Mouse (Mus musculus): Measurements from ENCODE around the gene Rho. TPM values are rescaled to one million over a fixed set of nuclear protein-coding genes. Genes with fewer than 3 reads are reported as not detected.

The Rho gene
- polyA plus RNA-seq, 1 experiment from 2014 or later, result 4.1 TPM

DNA sequence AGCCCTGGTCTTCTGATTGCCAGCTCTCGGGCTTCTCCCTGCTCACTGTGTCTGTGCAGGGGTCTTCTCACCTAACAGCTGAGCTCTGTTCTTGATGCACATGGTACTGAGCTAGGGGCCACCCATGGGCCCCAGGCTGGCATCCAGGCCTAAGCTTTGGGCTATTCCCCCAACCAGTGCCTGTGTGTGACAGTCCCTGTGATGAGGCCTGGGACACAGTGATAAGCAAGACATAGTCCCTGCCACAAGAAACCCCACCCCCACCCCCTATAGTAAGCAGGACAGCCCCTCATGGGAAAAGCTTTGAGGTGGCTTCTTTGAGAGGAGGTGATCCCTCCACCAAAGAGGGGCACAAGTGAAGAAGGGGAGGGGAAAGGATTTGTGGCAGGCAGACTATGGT, 12.9 kb upstream of the Rho start:
- Histone ChIP-seq H3K4me3 (no peak overlapping the region), H3K9me3 (no peaks in the 10 kb centered on the region), H3K9ac (no peak overlapping the region), H3K4me2 (no peak overlapping the region), H3K4me1 (replicated peaks) (peaks cover 13% of the 10 kb centered on the region), H3K27me3 (no peaks in the 10 kb centered on the region), H3K36me3 (0 out of 2 replicates have a peak, but pooled peaks cover 26% of the 10 kb centered on the region), H3K27ac (replicated peaks) (no peak overlapping the region)
- no peak for ATAC-seq (ENCODE audit: low read depth)
- 90% methylated on average over 1 of the region's 1 CpGs for WGBS

DNA sequence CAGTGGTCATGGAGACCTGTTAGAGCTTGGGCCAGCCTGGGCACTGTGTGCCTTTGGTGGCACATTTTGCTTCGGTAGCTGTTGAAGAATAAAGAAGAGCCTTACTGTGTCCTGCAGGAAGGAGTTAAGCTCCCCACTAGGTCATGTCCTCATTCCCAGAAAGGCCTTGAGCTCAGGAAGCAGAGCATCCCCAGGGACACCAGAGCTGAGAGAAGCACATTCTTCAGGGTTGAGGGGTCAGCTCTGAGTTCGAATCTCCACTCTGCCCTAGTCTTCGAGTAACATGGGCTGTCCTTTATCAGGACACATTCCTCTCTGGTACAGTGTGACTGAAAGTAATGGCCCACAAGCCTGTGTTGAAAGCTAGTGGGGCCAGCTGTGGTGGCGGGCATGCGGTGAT, 11.7 kb upstream of the Rho start:
- Histone ChIP-seq H3K4me2 (no peak overlapping the region), H3K4me1 (replicated peaks) (peaks cover 3% of the 10 kb centered on the region; the same call in 1 of the 2 replicates), H3K27me3 (no peaks in the 10 kb centered on the region), H3K27ac (replicated peaks) (no peak overlapping the region), H3K36me3 (0 out of 2 replicates have a peak, but pooled peaks cover 30% of the 10 kb centered on the region), H3K9me3 (no peaks in the 10 kb centered on the region), H3K4me3 (no peak overlapping the region), H3K9ac (no peak overlapping the region)
- no peak for ATAC-seq (ENCODE audit: low read depth)
- WGBS, result 94% methylated on average over 5 of the region's 5 CpGs

DNA sequence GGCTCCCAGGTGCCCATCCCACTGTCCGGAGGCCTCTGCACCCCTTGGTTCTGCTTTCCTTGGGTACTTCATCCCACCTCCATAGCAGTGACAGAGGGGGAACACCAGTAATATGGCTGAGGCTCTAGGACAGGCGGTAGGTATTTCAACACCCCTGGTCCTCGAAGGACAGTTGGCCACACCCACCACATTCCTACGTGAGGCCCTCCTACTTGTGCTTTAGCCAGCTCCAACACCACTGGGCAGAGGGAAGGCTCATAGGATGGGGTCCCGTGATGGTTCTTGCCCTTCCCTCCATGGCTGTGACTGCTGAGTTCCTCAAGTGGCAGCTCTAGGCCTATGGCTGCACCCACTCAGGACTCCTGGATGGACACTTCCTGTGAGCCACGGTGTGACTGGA, 6.7 kb upstream of the Rho start:
- H3K4me3 ChIP-seq, result no peak overlapping the region
- H3K4me1 ChIP-seq (replicated peaks), result peaks cover 21% of the 10 kb centered on the region
- 0 out of 2 replicates have a peak, but pooled peaks cover 8% of the 10 kb centered on the region for H3K36me3 ChIP-seq
- H3K27ac ChIP-seq (replicated peaks), result no peak overlapping the region
- no peak for ATAC-seq (ENCODE audit: low read depth)
- 48% methylated on average over 6 of the region's 6 CpGs for WGBS
- H3K27me3 ChIP-seq, result no peaks in the 10 kb centered on the region
- no peaks in the 10 kb centered on the region for H3K9me3 ChIP-seq
- H3K4me2 ChIP-seq, result no peak overlapping the region
- H3K9ac ChIP-seq, result no peak overlapping the region

DNA sequence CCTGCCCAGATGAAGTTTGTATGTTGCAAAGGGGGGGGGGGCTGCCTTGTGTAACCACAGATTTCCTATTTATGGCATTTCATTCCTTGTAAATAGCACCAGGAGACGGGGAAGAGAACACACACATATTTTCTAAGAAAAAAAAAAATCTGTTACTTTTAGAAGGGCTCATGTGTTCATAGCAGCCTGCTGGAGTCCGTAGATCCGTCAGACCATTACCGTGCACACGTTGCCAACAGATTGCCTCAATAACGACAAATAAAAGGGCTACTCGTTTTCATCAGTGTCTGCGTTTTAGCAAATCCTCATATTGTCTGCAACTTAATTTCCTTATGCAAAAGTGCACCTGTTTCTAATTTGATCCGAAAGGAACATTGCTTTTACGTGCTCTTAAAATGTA, 5.1 kb upstream of the Rho start:
- WGBS, result 57% methylated on average over 10 of the region's 10 CpGs
- 0 out of 2 replicates have a peak, but pooled peaks cover 4% of the 10 kb centered on the region for H3K36me3 ChIP-seq
- H3K4me2 ChIP-seq, result no peak overlapping the region
- peak overlapping the region; percentile 54; the same call in 1 of the 2 replicates for H3K27ac ChIP-seq (replicated peaks)
- no peaks in the 10 kb centered on the region for H3K27me3 ChIP-seq
- no peaks in the 10 kb centered on the region for H3K9me3 ChIP-seq
- H3K4me1 ChIP-seq (replicated peaks), result peaks cover 23% of the 10 kb centered on the region
- ATAC-seq (ENCODE audit: low read depth), result no peak
- H3K9ac ChIP-seq, result no peak overlapping the region
- no peak overlapping the region for H3K4me3 ChIP-seq

DNA sequence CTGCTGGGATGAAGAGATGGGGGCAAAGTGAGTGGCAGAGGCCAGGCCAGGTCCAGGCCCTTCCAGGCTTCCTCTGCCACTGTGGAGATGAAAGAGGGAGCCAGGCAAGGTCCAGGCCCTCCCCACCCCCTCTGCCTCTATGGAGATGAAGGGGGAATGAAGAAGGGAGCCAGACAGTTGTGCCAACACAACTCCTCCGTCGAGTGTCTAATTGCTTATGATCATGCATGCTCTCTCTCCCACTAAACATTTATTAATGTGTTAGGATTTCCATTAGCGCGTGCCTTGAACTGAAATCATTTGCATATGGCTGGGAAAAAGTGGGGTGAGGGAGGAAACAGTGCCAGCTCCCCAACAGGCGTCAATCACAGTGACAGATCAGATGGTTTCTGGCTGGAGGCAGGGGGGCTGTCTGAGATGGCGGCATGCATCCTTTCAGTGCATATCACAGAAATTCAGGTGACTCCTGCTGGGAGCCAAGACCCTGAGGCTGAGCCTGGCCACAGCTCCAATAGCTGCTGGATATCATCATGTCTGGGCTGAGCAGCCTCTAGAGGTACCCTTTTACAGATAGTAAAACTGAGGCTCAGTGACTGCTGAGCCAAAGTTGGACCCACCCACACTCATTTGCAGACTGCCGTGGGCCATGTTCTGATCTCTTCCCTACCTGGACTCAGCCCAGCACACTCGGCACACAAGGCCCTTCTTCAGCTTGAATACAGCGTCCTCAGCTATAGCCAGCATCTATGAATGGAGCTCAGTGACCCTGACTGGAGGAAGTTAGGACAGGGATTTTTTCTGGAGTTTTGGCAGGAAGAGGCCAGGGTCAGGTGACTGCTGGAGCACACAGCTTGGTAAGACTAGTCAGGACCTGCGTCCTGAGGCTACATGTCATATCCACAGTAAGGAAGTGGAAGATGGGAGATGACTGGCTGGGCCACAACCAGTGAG, 4.0 kb upstream of the Rho start:
- ATAC-seq (ENCODE audit: low read depth), result peak; percentile 17; the same call in 1 of the 2 replicates
- H3K27ac ChIP-seq (replicated peaks), result 0 out of 2 replicates have a peak overlapping the region, but pooled peaks have one; percentile 54
- H3K4me1 ChIP-seq (replicated peaks), result peaks cover 28% of the 10 kb centered on the region

DNA sequence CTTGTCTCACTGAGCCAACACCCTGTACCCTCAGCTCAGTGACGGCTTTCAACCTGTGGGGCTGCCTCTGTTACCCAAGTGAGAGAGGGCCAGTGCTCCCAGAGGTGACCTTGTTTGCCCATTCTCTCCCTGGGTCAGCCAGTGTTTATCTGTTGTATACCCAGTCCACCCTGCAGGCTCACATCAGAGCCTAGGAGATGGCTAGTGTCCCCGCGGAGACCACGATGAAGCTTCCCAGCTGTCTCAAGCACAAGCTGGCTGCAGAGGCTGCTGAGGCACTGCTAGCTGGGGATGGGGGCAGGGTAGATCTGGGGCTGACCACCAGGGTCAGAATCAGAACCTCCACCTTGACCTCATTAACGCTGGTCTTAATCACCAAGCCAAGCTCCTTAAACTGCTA, 1.5 kb upstream of the Rho start:
- no peak overlapping the region for H3K4me3 ChIP-seq
- no peak overlapping the region for H3K4me2 ChIP-seq
- no peaks in the 10 kb centered on the region for H3K9me3 ChIP-seq
- 69% methylated on average over 5 of the region's 5 CpGs for WGBS
- H3K36me3 ChIP-seq, result no peaks in the 10 kb centered on the region
- H3K4me1 ChIP-seq (replicated peaks), result peaks cover 28% of the 10 kb centered on the region
- ATAC-seq (ENCODE audit: low read depth), result no peak
- H3K9ac ChIP-seq, result no peak overlapping the region
- no peak overlapping the region for H3K27ac ChIP-seq (replicated peaks)
- no peaks in the 10 kb centered on the region for H3K27me3 ChIP-seq

More for the DNA sequence above, 4.0 kb upstream of the Rho start:
- Histone ChIP-seq H3K9ac (no peak overlapping the region), H3K36me3 (0 out of 2 replicates have a peak, but pooled peaks cover 4% of the 10 kb centered on the region), H3K27me3 (no peaks in the 10 kb centered on the region), H3K4me3 (no peak overlapping the region), H3K4me2 (no peak overlapping the region), H3K9me3 (no peaks in the 10 kb centered on the region)
- WGBS, result 64% methylated on average over 10 of the region's 10 CpGs

DNA sequence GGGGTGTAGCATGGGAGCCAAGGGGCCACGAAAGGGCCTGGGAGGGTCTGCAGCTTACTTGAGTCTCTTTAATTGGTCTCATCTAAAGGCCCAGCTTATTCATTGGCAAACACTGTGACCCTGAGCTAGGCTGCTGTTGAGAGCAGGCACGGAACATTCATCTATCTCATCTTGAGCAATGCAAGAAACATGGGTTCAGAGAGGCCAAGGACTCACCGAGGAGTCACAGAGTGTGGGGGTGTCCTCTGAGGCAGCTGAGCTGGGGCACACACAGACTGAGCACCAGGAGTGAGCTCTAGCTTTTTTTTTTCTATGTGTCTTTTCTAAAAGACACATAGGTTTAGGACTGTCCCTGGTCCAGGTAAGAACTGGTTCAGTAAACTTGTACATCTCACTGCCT, 843 bp downstream of the Rho start:
- Histone ChIP-seq H3K4me1 (replicated peaks) (peaks cover 15% of the 10 kb centered on the region; the same call in 1 of the 2 replicates), H3K9ac (no peak overlapping the region), H3K9me3 (no peaks in the 10 kb centered on the region), H3K4me3 (no peak overlapping the region), H3K27ac (replicated peaks) (no peak overlapping the region), H3K36me3 (no peaks in the 10 kb centered on the region), H3K27me3 (no peaks in the 10 kb centered on the region), H3K4me2 (no peak overlapping the region)
- no peak for ATAC-seq (ENCODE audit: low read depth)
- WGBS, result 97% methylated on average over 3 of the region's 3 CpGs

DNA sequence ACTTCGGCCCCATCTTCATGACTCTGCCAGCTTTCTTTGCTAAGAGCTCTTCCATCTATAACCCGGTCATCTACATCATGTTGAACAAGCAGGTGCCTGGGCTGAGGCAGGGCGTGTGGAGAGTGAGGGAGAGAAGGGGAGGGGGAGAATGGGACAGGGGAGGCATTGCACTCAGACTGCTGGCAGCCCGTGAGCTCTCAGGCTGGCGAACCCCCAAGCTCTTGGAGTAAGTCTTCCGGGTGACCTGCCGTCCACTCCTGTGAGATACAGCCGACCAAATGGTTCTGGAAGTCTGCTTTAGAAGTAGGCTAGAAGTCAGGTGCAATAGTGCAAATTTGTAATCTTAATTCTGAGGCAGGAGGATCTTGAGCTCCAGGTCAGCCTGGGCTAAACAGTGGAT, 4.0 kb downstream of the Rho start:
- WGBS, result 85% methylated on average over 8 of the region's 8 CpGs
- Histone ChIP-seq H3K9me3 (no peaks in the 10 kb centered on the region), H3K9ac (no peak overlapping the region), H3K4me3 (no peak overlapping the region), H3K4me1 (replicated peaks) (0 out of 2 replicates have a peak, but pooled peaks cover 10% of the 10 kb centered on the region), H3K27ac (replicated peaks) (no peak overlapping the region), H3K36me3 (no peaks in the 10 kb centered on the region; the same call in 1 of the 2 replicates), H3K27me3 (no peaks in the 10 kb centered on the region), H3K4me2 (no peak overlapping the region)
- no peak for ATAC-seq (ENCODE audit: low read depth)

DNA sequence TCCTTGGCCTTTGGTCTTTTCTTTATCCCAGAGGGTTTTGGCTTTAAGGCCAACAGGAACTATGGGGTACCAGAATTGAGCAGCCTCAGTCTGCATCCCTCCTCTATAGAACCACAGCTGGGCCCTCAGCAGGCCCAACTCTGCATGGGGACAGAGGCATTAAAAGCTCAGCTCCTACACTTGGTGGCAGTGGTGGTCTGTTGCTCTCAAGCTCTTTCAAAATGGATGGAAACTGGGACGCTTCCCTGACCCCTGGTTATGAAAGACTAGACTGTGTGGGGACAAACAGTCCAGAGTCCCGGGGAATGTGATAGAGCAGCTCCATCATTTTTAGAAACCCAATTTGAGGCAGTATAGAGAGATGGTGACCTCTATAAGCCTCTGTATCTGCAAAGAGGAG, 6.5 kb downstream of the Rho start:
- H3K4me1 ChIP-seq (replicated peaks), result 0 out of 2 replicates have a peak, but pooled peaks cover 4% of the 10 kb centered on the region
- no peaks in the 10 kb centered on the region for H3K27me3 ChIP-seq
- no peak overlapping the region for H3K4me3 ChIP-seq
- ATAC-seq (ENCODE audit: low read depth), result no peak
- H3K9me3 ChIP-seq, result no peaks in the 10 kb centered on the region
- no peaks in the 10 kb centered on the region; the same call in 1 of the 2 replicates for H3K36me3 ChIP-seq
- no peak overlapping the region for H3K9ac ChIP-seq
- no peak overlapping the region for H3K4me2 ChIP-seq
- H3K27ac ChIP-seq (replicated peaks), result no peak overlapping the region
- WGBS, result 89% methylated on average over 2 of the region's 2 CpGs

DNA sequence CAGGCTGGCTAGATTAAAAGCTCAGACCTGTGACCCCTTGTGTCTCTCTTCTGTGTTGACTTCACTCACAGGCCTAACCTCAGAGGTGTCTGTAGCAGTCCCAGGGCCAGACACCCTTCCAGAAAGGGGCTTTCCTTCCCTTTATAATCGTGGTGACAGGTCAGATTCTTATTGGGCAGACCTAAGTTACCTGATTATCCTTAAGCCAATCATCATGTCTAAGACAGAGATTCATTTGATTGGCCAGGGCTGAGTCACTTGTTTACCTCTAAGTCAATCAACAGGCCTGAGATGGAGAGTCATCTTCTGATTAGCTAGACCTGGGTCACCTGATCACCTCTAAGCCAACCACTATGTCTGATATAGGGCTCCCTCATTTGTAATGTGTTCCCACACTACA, 7.2 kb downstream of the Rho start:
- ATAC-seq (ENCODE audit: low read depth), result no peak
- Histone ChIP-seq H3K27me3 (no peaks in the 10 kb centered on the region), H3K4me3 (no peak overlapping the region), H3K9me3 (no peaks in the 10 kb centered on the region), H3K9ac (no peak overlapping the region), H3K27ac (replicated peaks) (no peak overlapping the region), H3K4me2 (no peak overlapping the region), H3K36me3 (no peaks in the 10 kb centered on the region; the same call in 1 of the 2 replicates), H3K4me1 (replicated peaks) (0 out of 2 replicates have a peak, but pooled peaks cover 4% of the 10 kb centered on the region)
- WGBS, result 84% methylated on average over 1 of the region's 1 CpGs

DNA sequence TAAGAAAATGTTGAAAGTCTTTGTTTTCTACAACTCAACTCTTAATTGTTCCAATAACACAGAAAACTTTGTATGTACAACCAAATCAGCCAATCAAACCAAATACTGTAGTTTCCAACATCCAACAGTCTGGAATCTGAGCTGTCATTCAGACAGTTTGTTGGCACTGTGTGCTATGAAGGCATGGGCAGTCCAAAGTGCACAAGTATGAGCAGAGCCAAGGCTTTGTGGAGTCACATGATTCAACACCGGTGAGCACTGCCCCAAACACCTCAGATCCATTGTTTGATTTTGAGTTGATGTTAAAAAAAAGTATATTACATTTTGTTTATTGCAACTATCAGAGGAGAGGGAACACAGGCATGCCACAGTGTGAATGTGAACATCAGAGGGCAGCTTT, 9.1 kb downstream of the Rho start:
- Histone ChIP-seq H3K9me3 (no peaks in the 10 kb centered on the region), H3K27ac (replicated peaks) (no peak overlapping the region), H3K36me3 (no peaks in the 10 kb centered on the region; the same call in 1 of the 2 replicates), H3K27me3 (no peaks in the 10 kb centered on the region), H3K4me2 (no peak overlapping the region), H3K4me3 (no peak overlapping the region), H3K9ac (no peak overlapping the region), H3K4me1 (replicated peaks) (0 out of 2 replicates have a peak, but pooled peaks cover 4% of the 10 kb centered on the region)
- no peak for ATAC-seq (ENCODE audit: low read depth)
- 89% methylated on average over 1 of the region's 1 CpGs for WGBS

DNA sequence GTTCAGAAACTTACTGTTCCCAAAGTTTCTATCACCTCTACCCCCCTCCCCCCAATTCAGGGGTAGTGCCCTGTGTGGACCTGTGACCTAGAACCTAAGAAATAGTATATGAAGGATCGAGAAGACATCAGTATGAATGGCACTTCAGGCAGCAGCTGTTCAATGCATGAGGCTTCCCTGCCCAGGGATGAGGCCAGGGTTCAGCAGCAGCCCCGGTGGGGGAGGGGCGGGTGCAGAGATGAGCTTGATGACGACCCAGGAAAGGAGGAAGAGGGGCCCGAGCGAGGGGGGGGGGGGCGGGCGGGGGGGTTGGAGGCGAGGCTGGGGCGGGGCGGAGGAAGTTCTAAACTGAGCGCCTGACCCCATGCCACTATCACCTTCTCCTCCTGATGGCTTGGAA, 9.6 kb downstream of the Rho start:
- ATAC-seq (ENCODE audit: low read depth), result no peak
- WGBS, result 14% methylated on average over 7 of the region's 12 CpGs
- no peak overlapping the region for H3K4me3 ChIP-seq
- peaks cover 4% of the 10 kb centered on the region; the same call in 1 of the 2 replicates for H3K4me1 ChIP-seq (replicated peaks)
- no peaks in the 10 kb centered on the region; the same call in 1 of the 2 replicates for H3K36me3 ChIP-seq
- H3K9ac ChIP-seq, result no peak overlapping the region
- no peaks in the 10 kb centered on the region for H3K27me3 ChIP-seq
- H3K4me2 ChIP-seq, result no peak overlapping the region
- H3K27ac ChIP-seq (replicated peaks), result no peak overlapping the region
- H3K9me3 ChIP-seq, result no peaks in the 10 kb centered on the region

Data from neural tube, embryonic 13.5 days (tissue).